Mouse (Mus musculus) inflammation-experienced regulatory T-cells (primary cell): ENCODE measurements around the gene Arxes1. TPM values are rescaled to one million over a fixed set of nuclear protein-coding genes. Genes with fewer than 3 reads are reported as not detected.

Source experiments
- polyA plus RNA-seq, 2 experiments: library from polyadenylated mRNA; unstranded; fragments of 100-300 nt; shearing (Covaris generic); gene quantifications; one replicate each; pipeline ENCODE4 v1.2.1; 2017

The Arxes1 gene
- under 1 TPM in 1 of 2 experiments, not detected in 1; 0.36 TPM for polyA plus RNA-seq

GRCm38 (mm10) chrX:136032799-136033763 is at the start of gene Arxes1:
Gene Arxes1 (plus strand): TSS chrX:136033367.

GRCm38 (mm10) chrX:135993664-135994119 is 39.5 kb upstream of the Arxes1 start, which contains the start of gene Arxes2:
Gene Arxes2 (plus strand): TSS chrX:135993824.

GRCm38 (mm10) chrX:136068020-136068419 is 34.9 kb downstream of the Arxes1 start, which contains the start of gene Bex2:
Gene Bex2 (minus strand): TSS chrX:136068236.

Other genes with a start within 250 kb of the Arxes1 start
- gene Bhlhb9, start 235.8 kb upstream of the Arxes1 start, polyA plus RNA-seq, result 10 to 100 TPM; 21.3 to 29.4 TPM
- 10 to 100 TPM; 20.0 to 22.3 TPM for gene Gprasp2, start 194.3 kb upstream of the Arxes1 start, polyA plus RNA-seq
- gene Arxes2, start 39.5 kb upstream of the Arxes1 start, polyA plus RNA-seq, result 10 to 100 TPM in 1 of 2 experiments, 1 to 10 TPM in 1; 9.7 to 10.9 TPM
- 1 to 10 TPM; 1.7 to 5.2 TPM for gene Bex2, start 34.9 kb downstream of the Arxes1 start, polyA plus RNA-seq
- gene Nxf3, start 51.9 kb downstream of the Arxes1 start, polyA plus RNA-seq, result not detected
- gene Bex4, start 105.6 kb downstream of the Arxes1 start, polyA plus RNA-seq, result under 1 TPM in 1 of 2 experiments, not detected in 1; 0.49 TPM
- 1 to 10 TPM in 1 of 2 experiments, under 1 TPM in 1; 0.45 to 1.3 TPM for gene Tceal8, start 139.0 kb downstream of the Arxes1 start, polyA plus RNA-seq
- under 1 TPM; 0.39 to 0.48 TPM for gene Tceal5, start 170.5 kb downstream of the Arxes1 start, polyA plus RNA-seq
- not detected for gene Tceal7, start 181.4 kb downstream of the Arxes1 start, polyA plus RNA-seq
- under 1 TPM; 0.31 to 0.83 TPM for gene Bex1, start 182.1 kb downstream of the Arxes1 start, polyA plus RNA-seq
- gene Tceal9, start 211.7 kb downstream of the Arxes1 start, polyA plus RNA-seq, result 10 to 100 TPM; 29.8 to 45.6 TPM
- gene Bex3, start 236.9 kb downstream of the Arxes1 start, polyA plus RNA-seq, result 10 to 100 TPM; 82.4 to 89.9 TPM